Mouse (Mus musculus): ENCODE data around the gene Lyzl6. TPM values are rescaled to one million over a fixed set of nuclear protein-coding genes. Genes with fewer than 3 reads are reported as not detected.

Lyzl6 gene
- polyA plus RNA-seq (2021; fragmentation: Nextera tagmentation) = not detected in 2 replicates
- long read RNA-seq, experiment 1 = 0 reads
- long read RNA-seq, experiment 2 = 0 reads

DNA sequence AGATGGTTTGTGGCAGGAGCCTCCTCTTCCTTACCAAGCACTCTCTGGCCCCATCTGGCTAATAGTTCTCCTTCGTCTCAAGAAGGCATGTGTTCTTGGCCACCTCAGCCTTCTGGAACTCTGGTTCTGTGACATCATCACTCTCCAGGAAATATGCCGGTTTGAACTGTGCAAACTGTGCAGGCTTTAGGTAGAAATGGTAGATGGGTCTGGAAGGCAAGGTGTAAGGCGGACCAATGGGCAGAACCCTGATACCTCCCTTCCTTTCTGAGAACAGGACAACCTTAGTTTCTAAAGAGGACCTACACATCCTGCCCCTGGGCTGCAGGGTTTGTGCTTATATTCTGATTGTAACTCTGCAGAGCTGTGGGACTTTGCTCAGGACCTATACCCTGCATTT is at the start of gene Lyzl6:
Gene Lyzl6, minus strand, starts transcription at position 101 of the 400 bp plus-strand sequence.

DNA sequence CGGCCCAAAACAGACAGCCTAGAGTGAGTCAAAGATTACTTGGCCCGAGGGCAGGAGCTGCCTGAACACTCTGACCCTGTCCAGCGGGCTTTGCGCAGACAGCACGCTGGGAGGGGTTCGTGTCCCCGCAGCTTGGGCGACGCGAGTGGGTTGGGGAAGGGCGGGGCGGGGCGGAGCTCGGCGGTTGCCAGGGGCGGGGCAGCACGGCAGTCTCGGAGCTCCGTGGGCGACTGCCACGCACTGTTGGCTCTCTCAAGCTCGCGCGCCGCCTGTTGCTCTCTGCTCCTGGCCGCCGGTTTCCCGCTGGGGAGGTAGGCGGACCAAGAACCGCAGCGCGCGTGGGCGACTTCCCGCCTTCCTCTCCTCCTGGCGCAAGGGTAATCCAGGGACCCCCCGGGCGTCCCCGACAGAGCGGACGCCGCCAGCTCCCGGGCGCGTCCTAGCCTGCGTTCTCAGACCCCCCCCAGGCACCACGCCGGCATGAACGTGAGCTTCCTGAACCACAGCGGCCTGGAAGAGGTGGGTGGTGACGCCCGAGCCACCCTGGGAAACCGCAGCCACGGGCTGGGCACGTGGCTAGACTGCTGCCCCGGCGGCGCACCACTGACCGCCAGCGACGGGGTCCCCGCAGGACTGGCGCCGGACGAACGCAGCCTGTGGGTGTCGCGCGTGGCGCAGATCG is 10.8 kb upstream of the Lyzl6 start, which contains the start of gene Rprml:
Gene Rprml, plus strand, starts transcription at position 270 of the 682 bp plus-strand sequence.

DNA sequence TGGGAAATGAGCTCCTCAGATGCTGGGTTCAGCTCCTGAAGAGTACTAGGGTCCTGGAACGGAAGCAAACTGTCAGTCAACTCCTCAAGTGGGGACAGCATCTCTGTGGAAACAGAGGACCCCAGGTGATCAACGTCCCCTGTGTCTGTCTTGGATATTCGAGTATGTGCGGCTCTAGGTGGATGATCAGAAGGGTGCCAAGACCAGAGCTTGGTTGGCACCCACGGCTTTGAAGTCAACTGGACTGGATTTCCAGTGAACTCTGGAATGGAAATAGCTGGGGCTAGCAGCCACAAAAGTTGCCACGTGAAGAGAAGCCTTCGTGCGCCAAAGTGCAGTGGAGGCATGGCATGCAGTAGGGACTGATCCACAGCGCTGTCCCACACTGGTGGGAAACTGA is 17.6 kb downstream of the Lyzl6 start, which contains the start of gene Gm884:
Gene Gm884, minus strand, starts transcription at position 101 of the 400 bp plus-strand sequence.

Other genes with a start within 250 kb of the Lyzl6 start
- 3.7 and 4.1 TPM in 2 replicates for gene Plekhm1, start 226.2 kb downstream of the Lyzl6 start, polyA plus RNA-seq (2021; fragmentation: Nextera tagmentation)
- not detected in 2 replicates for gene Lrrc37a, start 134.3 kb downstream of the Lyzl6 start, polyA plus RNA-seq (2021; fragmentation: Nextera tagmentation)
- gene Gm884, start 17.8 kb downstream of the Lyzl6 start, polyA plus RNA-seq (2021; fragmentation: Nextera tagmentation) = not detected in 2 replicates
- 222 and 260 TPM in 2 replicates for gene Rprml, start 10.7 kb upstream of the Lyzl6 start, polyA plus RNA-seq (2021; fragmentation: Nextera tagmentation)
- gene Gosr2, start 59.0 kb upstream of the Lyzl6 start, polyA plus RNA-seq (2021; fragmentation: Nextera tagmentation) = 54.8 and 62.7 TPM in 2 replicates
- 0.08 and 0.11 TPM in 2 replicates for gene Wnt9b, start 110.9 kb upstream of the Lyzl6 start, polyA plus RNA-seq (2021; fragmentation: Nextera tagmentation)
- 1.9 and 2.3 TPM in 2 replicates for gene Wnt3, start 135.3 kb upstream of the Lyzl6 start, polyA plus RNA-seq (2021; fragmentation: Nextera tagmentation)